Mouse (Mus musculus): Measurements from ENCODE around the gene Fmnl3. TPM values are rescaled to one million over a fixed set of nuclear protein-coding genes. Genes with fewer than 3 reads are reported as not detected.

The Fmnl3 gene
- total and polyA plus RNA-seq, 3 experiments: 24.2 to 49.3 (median 28.6) TPM

DNA sequence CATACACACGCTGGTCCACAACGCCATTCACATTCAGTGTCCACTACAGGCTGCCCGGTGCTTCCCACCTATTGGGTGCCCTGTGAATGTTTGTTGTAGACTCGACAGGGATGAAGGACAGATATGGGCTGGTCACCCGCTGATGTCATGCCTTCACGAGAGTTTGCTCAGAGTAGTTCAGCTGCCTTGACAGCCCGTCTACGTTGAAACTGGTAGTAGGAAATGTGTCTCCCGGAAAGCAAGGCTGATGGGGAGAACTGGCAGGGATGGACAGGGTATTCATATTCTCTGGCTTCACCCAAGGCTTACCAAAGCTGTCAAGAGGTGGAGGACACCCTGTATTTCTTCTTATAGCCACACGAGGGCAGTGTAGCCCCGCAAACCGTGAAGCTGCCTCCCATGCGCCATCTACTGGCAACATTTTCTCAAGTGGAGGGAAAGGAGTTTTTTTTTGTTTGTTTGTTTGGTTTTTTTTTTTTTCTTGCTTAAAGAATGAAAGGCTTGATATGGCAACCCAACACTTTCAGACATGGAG is 46.1 kb upstream of the Fmnl3 start:
- TF ChIP-seq ZKSCAN1 (IDR thresholded peaks at IDR 0.05; ENCODE audit: borderline replicate concordance, low read depth, low read length): no peak
- peak; percentile 62; the same call in 1 of the 2 replicates for TF ChIP-seq ZC3H11A (IDR thresholded peaks at IDR 0.05; ENCODE audit: low read depth, low read length)
- TF ChIP-seq NELFE (IDR thresholded peaks at IDR 0.05; ENCODE audit: low read depth, low read length): peak; percentile 96
- no peak for TF ChIP-seq ZMIZ1 (IDR thresholded peaks at IDR 0.05; ENCODE audit: low read depth, low read length)
- TF ChIP-seq JUND (conservative IDR thresholded peaks at IDR 0.05; ENCODE audit: low read depth, low read length): peak; percentile 68; the same call in 1 of the 2 replicates
- TF ChIP-seq BHLHE40 (IDR thresholded peaks at IDR 0.05; ENCODE audit: low read depth, low read length): no peak
- TF ChIP-seq POLR2A (IDR thresholded peaks at IDR 0.05; ENCODE audit: low read depth, low read length): no peak
- TF ChIP-seq UBTF (IDR thresholded peaks at IDR 0.05; ENCODE audit: low read depth, low read length): no peak
- 0 out of 2 replicates have a peak, but pooled peaks have one; percentile 29 for TF ChIP-seq MXI1 (IDR thresholded peaks at IDR 0.05; ENCODE audit: low read depth, low read length)
- TF ChIP-seq KAT2A (IDR thresholded peaks at IDR 0.05; ENCODE audit: insufficient replicate concordance, low read length): no peak
- no peak for TF ChIP-seq CHD1 (IDR thresholded peaks at IDR 0.05; ENCODE audit: low read depth, low read length)
- TF ChIP-seq CTCF (conservative IDR thresholded peaks at IDR 0.05 in 1 of 2, IDR thresholded peaks at IDR 0.05 in 1 of 2; ENCODE audit: low read depth in 2 of 2, low read length in 2 of 2): peak; percentile 99 to 100
- 0 out of 2 replicates have a peak, but pooled peaks have one; percentile 28 for TF ChIP-seq MAX (IDR thresholded peaks at IDR 0.05; ENCODE audit: low read length)
- TF ChIP-seq USF1 (IDR thresholded peaks at IDR 0.05; ENCODE audit: low read depth, low read length): no peak
- TF ChIP-seq RCOR1 (conservative IDR thresholded peaks at IDR 0.05; ENCODE audit: low read depth, low read length): no peak
- no peak for TF ChIP-seq PAX5 (IDR thresholded peaks at IDR 0.05; ENCODE audit: low read length)
- no peak for TF ChIP-seq EP300 (IDR thresholded peaks at IDR 0.05; ENCODE audit: low read length)
- TF ChIP-seq JUN (IDR thresholded peaks at IDR 0.05; ENCODE audit: insufficient read depth, low read depth, low read length): no peak
- no peak; the same call in 1 of the 2 replicates for TF ChIP-seq MAZ (IDR thresholded peaks at IDR 0.05; ENCODE audit: low read depth, low read length)
- peak; percentile 99 for TF ChIP-seq RAD21 (IDR thresholded peaks at IDR 0.05; ENCODE audit: low read depth, low read length)
- TF ChIP-seq MAFK (IDR thresholded peaks at IDR 0.05; ENCODE audit: insufficient replicate concordance, low read length): no peak
- TF ChIP-seq ELF1 (IDR thresholded peaks at IDR 0.05; ENCODE audit: low read depth, low read length): 0 out of 2 replicates have a peak, but pooled peaks have one; percentile 38
- TF ChIP-seq MYC (IDR thresholded peaks at IDR 0.05; ENCODE audit: low read depth, low read length): peak; percentile 64; the same call in 1 of the 2 replicates
- peak; percentile 98 for TF ChIP-seq SMC3 (IDR thresholded peaks at IDR 0.05; ENCODE audit: low read depth, low read length)
- 0 out of 2 replicates have a peak, but pooled peaks have one; percentile 48 for TF ChIP-seq TCF12 (IDR thresholded peaks at IDR 0.05; ENCODE audit: low read depth, low read length)
- TF ChIP-seq MEF2A (IDR thresholded peaks at IDR 0.05; ENCODE audit: borderline replicate concordance, low read depth, low read length): no peak; the same call in 1 of the 2 replicates
- TF ChIP-seq HCFC1 (IDR thresholded peaks at IDR 0.05; ENCODE audit: low read depth, low read length): peak; percentile 56
- TF ChIP-seq USF2 (conservative IDR thresholded peaks at IDR 0.05; ENCODE audit: low read depth, low read length): no peak
- peak; percentile 81; the same call in 1 of the 2 replicates for TF ChIP-seq SIN3A (IDR thresholded peaks at IDR 0.05; ENCODE audit: low read length)
- TF ChIP-seq E2F4 (IDR thresholded peaks at IDR 0.05; ENCODE audit: insufficient replicate concordance, low read depth, low read length): 0 out of 2 replicates have a peak, but pooled peaks have one; percentile 45
- peak; percentile 98 for TF ChIP-seq ZNF384 (IDR thresholded peaks at IDR 0.05; ENCODE audit: low read depth, low read length)
- TF ChIP-seq GABPA (IDR thresholded peaks at IDR 0.05; ENCODE audit: insufficient replicate concordance, low read depth, low read length): no peak
- no peak for TF ChIP-seq POLR2AphosphoS2 (IDR thresholded peaks at IDR 0.05; ENCODE audit: low read depth, low read length)
- no peak for TF ChIP-seq CHD2 (IDR thresholded peaks at IDR 0.05; ENCODE audit: low read length)
- no peak for TF ChIP-seq ETS1 (conservative IDR thresholded peaks at IDR 0.05; ENCODE audit: low read depth, low read length)
- TF ChIP-seq IRF4 (IDR thresholded peaks at IDR 0.05; ENCODE audit: low read depth, low read length): peak; percentile 53; the same call in 1 of the 2 replicates
- no peak for TF ChIP-seq TBP (conservative IDR thresholded peaks at IDR 0.05; ENCODE audit: low read depth, low read length)
- TF ChIP-seq NRF1 (IDR thresholded peaks at IDR 0.05; ENCODE audit: low read depth, low read length): peak; percentile 38; the same call in 1 of the 2 replicates
- 0 out of 2 replicates have a peak overlapping the region, but pooled peaks have one; percentile 36 for H3K9ac ChIP-seq (ENCODE audit: insufficient read depth, low read depth)
- no peak overlapping the region for H3K27ac ChIP-seq (ENCODE audit: insufficient read depth, low read depth)
- peaks cover 0 to 7% of the 10 kb centered on the region in 2 experiments for H3K36me3 ChIP-seq (replicated peaks in 1 of 2; ENCODE audit: control insufficient read depth in 1 of 2, insufficient read depth in 1 of 2, low read length in 1 of 2)
- H3K9me3 ChIP-seq (replicated peaks; ENCODE audit: low read length): no peaks in the 10 kb centered on the region
- DNase-seq (ENCODE audit: extremely low read depth): peak; percentile 95
- no peak overlapping the region for H3K4me3 ChIP-seq (replicated peaks in 1 of 3; ENCODE audit: low read depth in 2 of 3, low read length in 2 of 3, poor library complexity in 1 of 3)
- peaks cover 8 to 22% of the 10 kb centered on the region in 2 experiments for H3K4me1 ChIP-seq (ENCODE audit: control insufficient read depth in 1 of 2, insufficient read depth in 2 of 2)
- in situ Hi-C loops (cut with MboI; ENCODE audit: low pct_ligation_motif_present, low pct_unique_long_range_greater_than_20kb, low sequenced_read_pairs) (no loop called here), dilution Hi-C loops (cut with MboI; ENCODE audit: extremely low pct_ligation_motif_present, extremely low pct_unique_long_range_greater_than_20kb, low sequenced_read_pairs) (no loop called here)
- H3K4me2 ChIP-seq (ENCODE audit: insufficient read depth, low read depth, poor library complexity, severe bottlenecking): peak overlapping the region; percentile 99
- no peaks in the 10 kb centered on the region for H3K27me3 ChIP-seq (replicated peaks)
- H3K79me2 ChIP-seq (replicated peaks; ENCODE audit: control insufficient read depth, extremely low read depth, insufficient read depth, poor library complexity, severe bottlenecking): no peaks in the 10 kb centered on the region
